Mouse (Mus musculus) layer of hippocampus, adult 9-11 months (tissue): ENCODE results near the gene Tbc1d17.

Experiments used
- DNase-seq: peaks from one replicate; pipeline ENCODE4 v3.0.0; 2022

Tbc1d17 gene

DNA sequence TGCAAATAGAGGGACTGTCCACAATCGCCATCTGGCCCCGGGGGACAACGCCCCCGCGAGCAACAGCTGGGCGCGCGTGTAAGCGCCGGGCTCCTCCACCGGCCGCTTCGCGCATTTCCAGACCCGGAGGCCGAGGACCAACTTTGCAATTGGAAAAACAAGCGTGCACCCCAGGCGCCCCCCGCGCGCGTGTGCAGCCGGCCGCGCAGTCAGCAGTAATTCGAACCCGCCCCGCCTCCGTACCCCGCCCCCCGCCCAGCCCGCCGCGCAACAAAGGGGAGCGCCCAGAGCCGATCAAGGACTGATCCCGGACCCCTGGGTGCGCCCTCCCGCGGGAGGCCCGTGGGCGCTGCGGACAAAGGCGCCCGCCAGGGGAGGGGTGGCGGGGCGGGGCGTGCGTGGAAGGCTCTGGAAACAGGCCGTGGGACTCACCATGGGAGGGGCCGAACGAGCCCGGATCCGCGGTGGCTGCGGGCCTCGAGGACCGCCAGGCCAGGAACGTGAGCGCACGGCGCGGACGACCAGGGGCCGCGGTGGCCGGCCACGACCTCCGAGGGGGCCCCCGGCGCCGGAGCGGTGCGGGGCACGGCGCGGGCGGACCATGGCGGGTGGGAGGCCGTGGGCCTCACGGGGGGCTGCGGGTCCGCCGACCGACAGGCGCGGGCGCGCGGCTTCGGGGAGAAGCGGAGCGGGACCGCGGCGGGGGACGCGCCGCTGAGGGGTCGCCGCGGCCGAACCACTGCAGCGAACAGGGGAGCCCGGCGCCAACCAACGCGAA, 20.2 kb upstream of the Tbc1d17 start:
- no peak for DNase-seq

DNA sequence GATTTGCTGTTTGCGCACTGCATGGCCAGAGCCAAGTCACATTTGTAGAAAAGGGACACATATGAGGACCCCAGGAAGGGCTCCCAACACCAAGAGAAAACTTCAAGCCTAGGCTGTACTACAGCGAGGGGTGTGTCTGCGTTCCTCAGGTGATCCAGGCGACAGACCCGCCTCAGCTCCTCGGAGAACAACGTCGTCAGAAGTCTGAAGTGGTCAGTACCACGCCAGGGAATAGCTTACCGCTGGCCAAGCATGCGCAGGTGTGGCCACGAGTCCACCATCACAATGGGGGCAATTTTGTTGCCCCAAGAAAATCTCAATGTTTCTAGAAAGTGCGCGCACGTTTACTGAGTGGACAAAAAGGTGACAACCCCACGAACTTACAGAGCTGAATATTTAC, 19.6 kb upstream of the Tbc1d17 start:
- DNase-seq, result no peak

DNA sequence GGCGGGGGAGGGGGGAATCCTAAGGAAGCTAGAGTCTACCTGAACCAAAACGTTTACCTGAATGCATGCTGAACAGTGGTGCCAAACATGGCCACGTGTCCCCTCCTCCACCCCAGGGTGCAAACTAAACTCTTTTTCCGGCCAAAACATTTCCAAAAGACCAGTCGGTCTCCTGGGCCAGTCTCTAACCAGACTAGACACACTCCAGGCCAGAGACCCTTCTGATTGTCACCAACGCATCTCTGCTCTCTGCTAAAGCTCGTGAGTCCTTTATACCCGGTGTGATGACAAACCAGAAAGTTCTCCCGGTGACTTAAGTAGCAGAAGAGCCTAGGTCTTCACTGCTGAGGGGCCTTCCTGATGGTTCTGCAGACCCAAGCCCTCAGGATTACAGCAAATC, 18.9 kb upstream of the Tbc1d17 start:
- DNase-seq, result no peak

DNA sequence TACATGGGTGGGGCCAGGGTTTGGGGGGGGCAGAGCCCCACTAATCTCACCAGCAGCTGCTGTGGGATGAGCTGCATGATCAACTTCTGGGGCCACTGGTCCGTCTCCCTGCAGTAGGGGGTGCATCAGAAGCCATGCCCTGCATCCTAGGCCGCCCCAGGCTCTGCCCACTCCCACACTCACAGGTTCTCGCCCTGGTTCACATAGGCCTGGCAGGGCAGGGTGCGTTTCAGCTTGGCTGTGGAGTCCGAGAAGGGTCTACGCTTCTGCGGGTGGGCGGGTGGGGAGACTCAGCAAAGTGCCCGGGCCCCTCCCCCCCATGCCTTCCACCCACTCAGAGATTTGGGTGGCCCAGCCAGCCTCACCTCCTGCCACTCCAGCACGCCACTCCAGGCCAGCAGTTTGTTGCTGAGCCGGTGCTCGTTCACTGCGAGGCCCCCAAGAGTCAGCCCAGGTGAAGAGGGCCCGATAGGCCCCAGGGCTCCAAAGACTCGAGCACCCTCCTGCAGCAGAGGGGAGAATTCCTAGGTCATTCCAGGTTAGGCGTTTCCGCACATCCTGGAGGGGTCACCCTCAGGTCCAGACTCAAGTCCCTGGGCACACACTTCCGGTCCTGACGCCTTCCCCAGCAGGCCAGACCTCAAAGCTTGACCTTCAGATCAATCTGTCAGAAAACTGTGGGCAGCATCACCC, 18.3 kb upstream of the Tbc1d17 start:
- no peak for DNase-seq

DNA sequence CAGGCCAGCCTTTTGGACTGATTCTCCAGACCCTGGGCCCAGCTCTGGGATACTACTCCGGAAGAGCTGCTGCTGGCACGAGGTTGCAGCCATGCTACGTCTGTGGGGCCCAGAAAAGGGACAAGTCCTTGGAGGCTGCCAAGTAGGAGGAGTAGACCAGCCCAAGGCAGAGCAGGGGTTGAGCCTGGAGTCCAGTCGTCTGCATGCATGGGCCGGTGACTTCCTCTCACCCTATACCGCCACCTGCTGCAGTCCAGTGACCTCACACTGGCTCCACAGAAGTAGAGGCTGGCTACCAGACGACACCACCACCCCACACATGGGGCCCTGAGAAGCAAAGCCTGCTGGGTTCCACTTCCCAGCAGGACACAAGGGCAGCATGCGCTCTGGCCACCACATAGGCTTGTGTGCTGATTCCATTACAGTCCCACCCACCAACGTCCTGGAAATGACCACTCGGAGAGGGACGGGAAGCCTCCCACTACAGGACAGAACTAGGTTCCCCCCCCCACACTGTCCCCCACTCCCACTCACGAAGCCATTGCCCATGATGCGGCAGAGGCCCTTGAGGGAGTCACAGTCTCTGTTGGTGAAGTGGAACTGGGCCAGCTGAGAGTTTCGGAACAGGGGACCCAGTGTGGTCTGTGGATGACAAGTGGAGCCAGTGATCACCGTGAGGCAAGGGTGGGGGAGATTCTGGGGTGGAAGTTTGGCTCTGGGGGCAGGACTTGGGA, 17.6 kb upstream of the Tbc1d17 start:
- no peak for DNase-seq

DNA sequence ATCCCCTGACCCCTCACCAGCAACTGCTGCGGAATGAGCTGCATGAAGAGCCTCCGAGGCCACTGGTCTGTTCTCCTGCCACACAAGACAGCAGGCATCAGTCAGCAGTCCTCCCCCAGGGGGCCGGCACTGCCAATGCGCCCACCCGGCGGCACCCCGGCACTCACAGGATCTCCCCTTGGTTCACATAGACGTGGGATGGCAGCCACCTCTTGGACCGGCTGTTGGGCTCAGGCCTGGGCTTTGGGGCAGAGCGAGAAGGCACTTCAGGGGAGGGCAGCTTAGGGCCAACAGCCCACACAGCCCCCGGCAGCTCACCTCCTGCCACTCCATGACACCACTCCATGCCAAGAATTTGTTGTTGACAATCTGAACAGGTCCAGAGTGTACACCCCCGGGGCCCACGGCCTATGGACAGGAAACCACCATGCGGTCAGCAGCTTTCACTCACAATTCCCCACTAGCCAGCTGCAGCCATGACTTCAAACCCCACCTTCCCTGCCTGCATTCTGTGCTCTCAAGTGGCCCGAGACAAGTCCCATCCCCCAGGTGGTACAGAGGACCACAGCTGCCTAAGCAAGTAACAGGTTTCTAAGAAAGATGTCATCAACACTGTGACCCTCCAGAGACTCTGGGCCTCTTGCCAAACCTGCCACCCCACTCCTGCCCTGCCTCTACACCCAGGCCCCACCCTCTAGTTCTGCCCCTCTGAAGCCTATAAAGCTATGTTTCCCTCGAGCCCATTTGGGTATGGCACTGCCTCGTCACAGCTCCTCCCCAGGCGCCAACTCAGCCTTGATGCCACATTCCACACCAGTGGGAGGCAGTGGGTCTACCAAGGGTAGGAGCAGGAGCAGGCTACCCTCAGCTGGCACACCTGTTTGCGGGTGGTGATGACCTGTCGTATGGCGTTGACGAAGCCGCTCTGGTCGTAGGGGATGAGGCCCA, 16.0 kb upstream of the Tbc1d17 start:
- no peak for DNase-seq

DNA sequence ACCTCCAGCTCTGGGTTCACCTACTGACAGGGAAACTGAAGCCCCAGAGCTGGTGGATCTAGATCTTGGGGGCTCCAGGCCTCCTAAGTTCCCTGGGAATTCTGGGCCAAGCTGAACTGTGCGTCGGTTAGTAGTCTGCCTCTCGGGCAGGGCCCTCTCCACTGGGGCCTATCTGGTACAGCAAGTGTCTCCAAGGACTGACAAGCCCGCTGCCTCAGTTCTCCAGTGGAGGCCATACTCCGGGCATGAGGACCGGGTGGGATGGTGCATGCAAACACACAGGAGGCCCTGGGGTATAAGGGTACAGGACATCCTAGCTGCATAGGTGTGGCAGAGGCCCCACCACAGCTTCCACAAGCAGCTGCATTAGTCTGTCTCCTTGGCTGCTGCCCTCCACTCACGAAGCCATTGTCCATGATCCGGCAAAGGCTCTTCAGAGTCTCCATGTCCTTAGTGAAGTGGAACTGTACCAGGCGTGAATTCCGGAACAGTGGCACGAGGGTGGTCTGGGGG, 15.2 kb upstream of the Tbc1d17 start:
- no peak for DNase-seq

DNA sequence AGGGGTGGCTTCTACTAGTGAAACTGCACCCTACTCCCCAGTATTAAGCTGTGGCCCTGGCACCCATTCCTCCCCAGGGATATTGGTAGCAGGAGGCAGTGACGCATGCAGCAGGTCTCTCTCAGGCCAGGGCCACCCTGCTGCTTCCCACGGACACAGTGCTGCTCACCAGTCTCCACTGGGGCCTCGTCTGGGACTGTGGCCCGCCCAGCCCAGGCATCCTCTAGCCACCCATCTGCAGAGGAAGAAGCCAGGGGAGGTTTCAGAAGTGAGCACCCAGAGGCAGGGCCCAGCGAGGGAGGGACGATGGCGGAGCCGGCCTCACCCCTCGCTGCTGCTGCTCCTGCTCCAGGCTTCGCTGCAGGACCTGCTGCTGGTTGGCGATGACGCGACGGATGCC, 14.3 kb upstream of the Tbc1d17 start:
- DNase-seq, result no peak

DNA sequence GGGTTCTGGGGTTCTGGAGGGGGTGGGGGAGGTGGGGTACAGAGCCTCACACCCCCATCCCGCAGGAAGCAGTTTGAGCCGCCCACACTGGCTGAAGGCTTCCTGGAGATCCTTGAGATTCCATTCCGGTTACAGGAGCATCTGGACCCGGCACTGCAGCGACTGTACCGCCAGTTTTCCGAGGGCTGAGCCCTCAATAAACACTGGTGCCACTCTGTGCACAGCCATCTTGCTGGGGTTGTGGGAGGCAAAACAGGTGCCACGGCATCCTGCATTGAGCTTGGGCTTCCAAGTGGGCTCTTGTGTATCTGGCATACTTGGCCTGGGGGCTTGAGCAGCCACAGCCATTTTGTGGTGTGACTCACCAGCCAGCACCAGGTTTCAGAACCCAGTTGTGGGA, 13.6 kb upstream of the Tbc1d17 start:
- DNase-seq, result no peak

DNA sequence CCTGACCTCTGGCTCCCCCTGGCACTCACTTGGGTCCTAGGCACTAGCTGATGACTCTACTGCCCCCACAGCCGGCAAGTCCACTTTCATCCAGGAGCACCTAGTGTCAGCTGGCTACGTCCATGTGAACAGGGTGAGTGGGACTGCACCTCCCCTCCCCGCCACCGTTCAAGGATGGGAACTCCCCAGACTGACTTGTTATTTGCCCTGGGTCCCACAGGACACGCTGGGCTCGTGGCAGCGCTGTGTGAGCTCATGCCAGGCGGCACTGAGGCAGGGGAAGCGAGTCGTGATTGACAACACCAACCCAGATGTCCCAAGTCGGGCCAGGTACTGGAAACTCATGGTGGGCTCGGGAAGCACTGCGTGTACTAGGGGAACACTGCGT, 12.5 kb upstream of the Tbc1d17 start:
- DNase-seq, result no peak

DNA sequence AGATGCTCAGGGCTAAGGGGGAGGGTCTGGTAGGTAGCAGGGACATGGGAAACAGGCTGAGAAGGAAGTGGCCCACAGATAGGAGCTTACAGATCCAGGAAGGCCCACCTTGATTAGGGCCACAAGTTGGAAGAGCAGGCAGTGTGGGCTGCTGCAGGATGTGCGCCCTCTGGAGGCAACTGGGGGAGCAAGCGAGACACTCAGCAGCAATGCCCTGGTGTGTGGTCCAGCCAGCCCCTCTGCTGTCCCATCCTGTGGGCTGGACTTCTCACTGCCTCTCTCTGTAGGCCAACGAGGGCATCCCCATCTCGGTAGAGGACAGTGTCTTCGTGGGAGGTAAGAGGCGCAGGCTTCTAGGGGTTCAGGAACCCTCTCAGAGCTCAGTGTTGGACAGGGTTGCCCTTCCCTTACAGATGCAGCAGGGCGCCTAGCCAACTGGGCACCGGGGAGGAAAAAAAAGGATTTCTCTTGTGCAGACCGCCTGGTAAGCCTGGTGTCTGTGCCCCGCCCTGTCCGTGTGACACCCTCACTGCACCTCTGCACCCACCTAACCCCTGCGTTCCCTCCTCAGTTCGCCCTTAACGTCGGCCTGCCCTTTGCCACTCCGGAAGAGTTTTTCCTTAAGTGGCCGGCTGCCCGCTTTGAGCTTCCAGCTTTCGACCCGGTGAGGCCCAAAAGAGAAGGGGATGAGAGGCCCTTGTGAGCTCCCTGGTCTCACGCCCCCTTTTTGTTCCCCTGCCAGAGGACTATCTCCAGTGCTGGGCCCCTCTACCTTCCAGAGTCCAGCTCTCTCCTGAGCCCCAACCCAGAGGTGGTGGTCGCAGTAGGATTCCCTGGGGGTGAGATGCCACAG, 11.9 kb upstream of the Tbc1d17 start:
- no peak for DNase-seq

DNA sequence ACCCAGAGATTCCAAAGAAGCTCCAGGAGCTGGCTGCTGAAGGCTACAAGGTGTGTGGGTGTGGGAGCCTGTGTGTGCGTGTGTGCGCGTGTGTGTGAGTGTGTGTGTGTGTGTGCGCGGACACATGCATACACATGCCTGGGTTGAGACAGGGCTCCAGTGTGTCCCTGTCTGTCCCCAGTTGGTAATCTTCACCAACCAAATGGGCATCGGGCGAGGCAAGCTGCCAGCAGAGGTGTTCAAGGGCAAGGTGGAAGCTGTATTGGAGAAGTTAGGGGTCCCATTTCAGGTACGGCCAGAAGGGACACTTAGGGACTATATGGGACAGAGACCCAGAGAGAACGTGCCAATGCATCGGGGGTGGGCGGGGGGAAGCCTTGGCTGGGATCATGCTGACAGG, 11.0 kb upstream of the Tbc1d17 start:
- DNase-seq, result no peak

DNA sequence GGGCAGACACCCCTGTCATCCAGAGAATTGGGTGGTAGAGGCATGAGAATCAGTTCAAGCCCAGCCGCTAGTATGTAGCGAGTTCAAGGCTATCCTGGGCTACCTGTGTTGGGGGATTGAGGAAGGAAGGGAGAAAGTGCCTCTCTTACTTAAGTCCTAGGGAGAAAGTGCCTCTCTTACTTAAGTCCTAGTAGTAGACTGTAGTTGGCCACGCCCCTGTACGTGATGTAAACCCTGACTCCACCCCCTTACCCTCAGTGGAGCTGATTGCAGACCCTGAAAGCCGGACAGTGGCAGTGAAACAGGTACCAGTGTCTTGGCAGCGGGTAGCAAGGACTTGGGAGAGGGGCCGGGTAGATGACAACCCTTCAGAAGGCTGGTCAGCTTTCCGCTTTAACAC, 9.0 kb upstream of the Tbc1d17 start:
- no peak for DNase-seq

DNA sequence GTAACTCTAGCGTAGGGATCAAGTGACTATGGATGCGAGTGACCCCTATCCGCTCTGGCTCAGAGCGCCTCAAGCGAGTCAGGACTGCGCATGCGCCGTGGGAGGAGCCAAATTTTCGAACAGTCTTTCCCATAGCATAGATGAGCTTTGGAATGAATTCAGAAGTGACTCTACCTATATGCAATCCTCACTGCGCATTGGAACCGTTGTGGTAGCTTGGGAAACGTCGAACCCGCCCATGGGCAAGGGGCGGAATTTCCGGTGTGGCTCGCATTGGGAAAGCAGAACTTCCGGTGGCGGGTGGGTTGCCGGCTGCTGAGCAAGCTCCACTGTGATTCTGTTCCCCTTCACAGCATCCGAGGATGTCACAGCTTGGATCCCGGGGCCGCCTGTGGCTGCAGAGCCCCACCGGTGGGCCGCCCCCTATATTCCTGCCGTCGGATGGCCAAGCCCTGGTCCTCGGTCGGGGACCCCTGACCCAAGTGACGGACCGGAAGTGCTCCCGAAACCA, 8.2 kb upstream of the Tbc1d17 start, which contains the start of gene Pnkp:
TSS of gene Pnkp (plus strand) at position 98 of the 511 bp plus-strand sequence.
- peak; percentile 94 for DNase-seq

DNA sequence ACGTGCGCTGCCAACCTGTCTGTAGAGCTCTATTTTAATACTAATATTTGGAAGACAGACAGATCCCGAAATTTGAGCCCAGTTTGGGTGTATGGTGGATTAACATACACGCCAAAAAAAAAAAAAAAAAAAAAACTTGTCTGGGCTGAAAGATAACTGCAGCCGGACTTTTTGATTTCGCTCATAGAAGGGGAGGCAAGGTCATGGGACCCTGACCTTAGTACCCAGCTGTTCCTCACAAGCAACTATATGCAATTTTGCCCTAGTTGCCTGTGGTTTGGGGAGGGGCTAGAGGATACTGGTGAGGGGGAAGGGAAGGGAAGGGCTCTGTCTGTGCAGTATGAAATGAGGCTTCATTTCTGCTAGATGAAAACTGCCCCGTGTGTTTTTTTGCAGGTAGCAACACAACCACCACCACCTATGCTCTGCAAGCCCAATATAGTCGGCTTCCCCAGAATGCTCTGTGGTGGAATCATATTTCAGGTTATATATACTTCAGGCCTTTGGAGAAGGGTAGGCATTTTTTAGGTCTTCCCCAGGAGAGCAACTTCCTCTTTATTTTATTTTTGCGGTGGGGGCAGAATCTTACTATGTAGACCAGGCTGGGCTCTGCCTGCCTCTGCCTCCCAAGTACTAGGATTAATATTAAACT, 7.5 kb upstream of the Tbc1d17 start:
- no peak for DNase-seq

DNA sequence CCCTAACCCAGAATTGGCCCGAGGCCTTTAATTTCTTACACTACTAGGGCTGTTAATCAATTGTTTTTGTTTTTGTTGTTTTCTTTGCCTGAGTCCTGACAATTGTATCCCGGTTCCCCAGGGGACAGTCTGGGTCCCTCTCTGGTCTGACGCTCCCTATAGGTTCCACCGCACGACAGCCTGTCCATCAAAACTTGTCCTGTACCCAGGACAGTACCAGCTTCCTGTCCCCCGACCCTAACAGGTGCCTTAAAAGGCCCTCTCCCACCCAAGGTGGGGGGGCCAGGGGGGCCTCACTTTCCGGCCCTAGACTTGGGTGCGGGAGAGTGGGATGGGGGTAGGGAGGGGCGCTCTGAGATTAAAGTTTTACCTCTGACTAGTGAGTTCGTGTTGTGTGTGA, 6.2 kb upstream of the Tbc1d17 start:
- DNase-seq, result no peak

DNA sequence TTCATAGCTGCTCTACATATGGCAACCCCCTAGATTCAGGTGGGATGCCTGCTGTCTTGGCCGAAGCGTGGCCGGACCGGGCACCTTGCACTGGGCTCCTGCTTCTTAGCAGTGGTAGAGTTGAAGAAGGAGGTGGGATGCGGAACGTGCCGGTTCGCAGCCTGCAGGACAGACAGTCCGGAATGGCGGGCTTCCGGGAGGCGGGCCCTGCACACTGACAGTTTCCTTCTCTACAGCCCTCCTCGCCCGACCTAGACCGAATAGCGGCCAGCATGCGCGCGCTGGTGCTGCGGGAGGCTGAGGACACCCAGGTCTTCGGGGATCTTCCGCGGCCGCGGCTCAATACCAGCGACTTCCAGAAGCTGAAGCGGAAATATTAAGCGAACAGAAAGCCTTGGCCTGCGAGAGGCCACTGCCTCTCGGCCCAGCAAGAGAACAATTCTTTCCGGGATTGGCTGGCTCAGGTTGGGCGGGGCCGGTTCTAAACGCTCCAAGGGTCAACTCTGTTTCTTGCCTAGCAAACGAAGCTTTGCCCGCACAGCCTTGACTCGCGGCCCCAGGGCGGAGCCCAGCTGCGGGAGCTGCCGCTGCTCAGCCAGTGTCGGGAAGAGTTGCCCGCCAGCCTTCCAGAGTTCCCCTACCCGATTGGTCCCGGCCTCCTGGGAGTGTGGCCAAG, 5.6 kb upstream of the Tbc1d17 start:
- peak; percentile 78 for DNase-seq

DNA sequence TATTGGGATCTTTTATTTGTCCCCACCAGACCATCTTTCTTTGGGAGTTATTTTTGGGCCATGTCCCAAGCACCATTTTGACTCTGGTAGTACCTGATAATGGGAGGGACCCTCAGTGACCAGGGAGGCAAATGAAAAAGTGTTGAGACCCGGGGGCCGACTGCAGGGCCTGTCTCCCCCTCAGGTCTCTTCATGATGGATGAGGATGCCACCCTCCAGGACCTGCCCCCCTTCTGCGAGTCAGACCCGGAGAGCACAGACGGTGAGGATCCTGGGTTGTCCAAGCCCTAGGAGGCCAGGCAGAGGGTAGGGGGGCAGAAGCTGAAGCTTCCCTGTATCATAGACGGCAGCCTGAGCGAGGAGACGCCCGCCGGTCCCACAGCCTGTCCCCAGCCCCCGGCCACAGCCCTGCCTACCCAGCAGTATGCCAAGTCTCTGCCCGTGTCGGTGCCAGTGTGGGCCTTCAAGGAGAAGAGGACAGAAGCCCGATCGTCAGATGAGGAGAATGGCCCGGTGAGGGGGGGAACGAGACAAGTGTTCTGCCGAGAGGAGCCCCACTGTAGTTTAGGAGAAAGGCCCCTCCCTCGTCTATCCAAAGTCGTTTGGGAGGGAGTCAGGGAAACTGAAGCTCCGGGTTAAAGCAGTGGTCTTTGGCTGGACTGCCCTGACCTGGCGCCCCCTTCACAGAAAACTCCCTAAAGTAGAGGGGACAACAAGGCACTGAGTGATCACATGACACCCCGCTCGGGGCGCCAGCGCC, 4.9 kb upstream of the Tbc1d17 start:
- no peak for DNase-seq

DNA sequence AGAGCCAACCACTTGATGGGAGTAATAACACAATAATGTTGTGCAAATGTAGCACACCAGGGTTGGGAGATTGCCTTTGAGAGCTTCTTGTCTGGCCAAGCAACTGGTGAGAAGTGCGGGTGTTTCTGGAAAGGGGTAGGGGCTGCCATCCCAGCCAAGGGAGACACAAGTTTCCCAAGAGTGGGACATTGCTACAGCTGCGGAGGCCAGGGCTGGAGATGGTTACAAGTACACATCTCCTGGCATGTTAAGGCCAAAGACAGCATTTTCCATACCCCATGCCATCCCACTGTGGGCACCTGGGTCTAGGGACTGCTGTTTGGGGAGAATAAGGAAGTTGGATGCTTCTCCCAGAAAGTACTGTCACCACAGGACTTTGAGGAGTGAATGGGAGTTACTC, 4.2 kb upstream of the Tbc1d17 start:
- DNase-seq, result no peak
